Mouse (Mus musculus) CH12F3 (cell line): ENCODE measurements around the gene Pxn.

Experiments
- in situ Hi-C: fragments of 300-500 bp; cut with MboI; formaldehyde crosslinking; loops from 2 replicates; pipeline ENCODE4 v1.14.3; 2020; ENCODE audit warnings: low sequenced_read_pairs

The Pxn gene

DNA sequence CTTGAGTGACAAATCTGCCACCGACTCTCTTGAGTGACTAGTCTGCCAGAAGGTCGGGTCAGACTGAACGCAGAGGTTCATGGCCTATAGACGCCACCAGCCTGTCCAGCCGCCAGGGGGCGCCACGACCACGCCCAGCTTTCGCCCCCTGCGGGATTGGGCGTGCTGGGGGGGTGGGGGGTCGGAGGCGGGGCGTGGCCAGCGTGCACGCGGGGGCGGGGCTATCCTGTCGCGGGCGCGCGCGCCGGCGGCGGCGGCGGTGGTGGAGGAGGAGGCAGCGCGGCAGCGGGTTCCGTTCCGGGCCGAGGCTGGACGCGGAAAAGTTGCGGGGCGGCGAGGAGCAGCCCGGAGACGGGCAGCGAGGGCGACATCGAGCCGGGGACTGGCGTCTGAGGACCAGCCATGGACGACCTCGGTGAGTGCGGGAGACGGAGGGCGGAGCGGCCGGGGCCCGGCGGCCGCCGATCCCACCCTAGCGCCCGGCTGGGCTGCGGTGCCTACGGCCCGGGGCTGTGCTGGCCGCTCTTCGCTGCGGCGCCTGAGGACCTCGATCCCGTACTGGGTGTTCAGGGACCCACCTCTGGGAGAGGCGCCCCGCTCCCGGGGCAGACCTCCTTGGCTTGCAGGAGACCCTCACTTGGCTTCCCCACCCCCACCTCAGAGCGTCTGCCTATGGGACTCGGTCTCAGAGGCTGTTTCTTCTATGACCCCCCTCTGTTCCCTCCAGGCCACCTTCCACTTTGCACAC, at the start of gene Pxn:
TSS of gene Pxn (plus strand) at position 223 of the 748 bp plus-strand sequence.
- in situ Hi-C loops = no loop called here

DNA sequence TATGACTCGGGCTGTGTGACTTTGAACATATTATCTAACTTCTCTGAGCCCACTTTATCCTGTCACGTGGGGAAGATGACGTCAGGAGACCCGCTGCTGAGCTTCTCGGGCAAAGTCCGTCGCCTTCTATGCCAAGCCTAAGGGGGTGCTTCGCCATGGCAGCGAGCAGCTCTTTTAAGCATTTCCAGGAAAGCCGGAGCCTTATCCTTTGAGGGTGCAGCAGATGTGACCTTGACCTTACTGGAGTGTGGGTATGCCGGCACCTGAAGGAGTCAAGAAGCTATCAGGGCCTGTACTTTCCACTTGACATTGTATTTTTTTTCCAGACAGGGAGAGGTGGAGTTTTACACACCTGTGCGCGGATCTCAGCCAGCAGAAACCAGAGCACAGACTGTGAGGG, 47.6 kb upstream of the Pxn start:
- in situ Hi-C loops = no loop called here

DNA sequence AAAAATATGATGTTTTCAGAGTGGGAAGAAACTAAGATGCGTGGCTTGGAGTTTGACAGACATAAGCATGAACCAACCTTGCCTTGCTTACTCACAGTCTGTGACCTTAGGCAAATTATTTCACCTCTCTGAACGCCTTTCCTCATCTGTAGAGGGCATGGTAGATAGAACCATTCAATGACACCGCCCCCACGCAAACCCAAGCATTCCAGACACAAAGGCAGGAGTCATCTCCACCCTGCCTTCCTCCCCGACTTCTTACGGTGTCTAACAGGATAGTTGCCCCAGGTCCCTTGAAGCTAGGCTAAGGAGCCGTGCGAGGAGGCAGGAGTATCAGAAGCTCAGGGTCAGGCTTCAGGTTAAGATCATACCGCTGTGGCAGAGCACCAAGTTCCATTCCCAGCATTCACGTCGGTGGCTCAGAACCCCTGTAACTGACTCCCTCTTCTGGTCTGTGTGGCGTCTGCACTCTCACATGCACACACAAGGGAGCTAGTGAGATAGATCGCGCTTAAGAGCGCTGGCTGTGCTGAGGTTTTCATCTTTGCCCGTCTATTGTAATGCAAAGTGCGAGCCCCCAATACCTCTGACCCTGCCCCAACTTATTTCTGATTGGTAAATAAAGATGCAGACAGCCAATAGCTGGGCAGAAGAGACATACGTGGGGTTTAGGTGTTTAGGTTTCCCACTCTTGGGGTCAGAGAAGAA, 41.9 kb upstream of the Pxn start:
- in situ Hi-C loops = no loop called here

DNA sequence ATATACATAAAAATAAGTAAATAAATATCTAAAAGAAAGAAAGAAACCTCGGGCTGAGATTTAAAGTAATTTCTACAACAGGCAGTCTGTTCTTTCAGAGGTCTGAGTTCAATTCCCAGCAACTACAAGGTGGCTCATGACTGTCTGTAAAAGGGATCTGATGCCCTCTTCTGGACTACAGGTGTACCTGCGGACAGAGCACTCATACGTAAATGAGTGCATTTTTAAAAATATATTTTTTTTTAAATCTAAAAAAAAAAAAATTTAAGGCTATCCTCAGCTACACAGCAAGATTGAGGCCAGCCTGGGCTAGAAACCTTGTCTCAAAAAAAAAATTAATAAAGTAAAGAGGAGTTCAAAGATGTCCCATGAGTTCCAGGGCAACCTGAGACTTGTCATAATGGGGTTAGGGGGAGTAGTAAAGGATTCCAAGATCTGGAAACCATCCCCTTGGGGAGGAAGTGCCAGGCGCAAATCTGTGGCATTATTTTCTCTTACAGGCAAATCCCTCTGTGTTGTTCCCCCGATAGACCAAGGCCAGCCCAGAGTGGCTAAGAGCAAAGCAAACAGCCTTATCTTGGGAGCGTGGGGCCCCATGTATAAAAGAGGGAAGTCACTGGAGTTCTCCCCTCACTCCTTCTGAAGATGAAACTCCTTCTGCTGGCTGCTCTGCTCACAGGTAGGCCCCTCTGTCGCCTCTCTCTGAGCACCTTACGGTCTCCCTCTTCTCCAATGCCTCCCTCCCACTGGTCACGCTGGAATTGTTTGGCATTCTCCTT, 40.6 kb upstream of the Pxn start, which contains the start of gene Pla2g1b:
TSS of gene Pla2g1b (plus strand) at position 621 of the 779 bp plus-strand sequence.
- in situ Hi-C loops = no loop called here

DNA sequence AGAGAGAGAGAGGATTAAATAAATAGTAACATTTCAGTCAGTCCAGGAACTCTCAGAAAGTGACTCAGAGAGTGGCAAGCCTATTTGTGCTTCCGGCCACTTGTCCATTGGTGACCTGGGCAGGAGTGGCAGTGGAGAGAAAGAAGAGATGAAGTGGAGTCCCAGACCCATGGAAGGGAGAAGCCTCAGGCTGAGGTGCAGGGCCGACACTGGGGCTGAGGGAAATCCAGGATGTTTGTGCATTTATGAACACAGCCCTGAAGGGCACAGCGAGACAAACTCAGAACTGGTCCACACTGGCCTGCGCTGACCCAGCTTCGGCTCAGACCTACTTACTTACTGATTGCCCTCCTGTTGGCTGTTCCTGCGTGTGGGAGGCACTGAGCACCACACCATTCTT, 36.7 kb upstream of the Pxn start:
- in situ Hi-C loops = no loop called here

DNA sequence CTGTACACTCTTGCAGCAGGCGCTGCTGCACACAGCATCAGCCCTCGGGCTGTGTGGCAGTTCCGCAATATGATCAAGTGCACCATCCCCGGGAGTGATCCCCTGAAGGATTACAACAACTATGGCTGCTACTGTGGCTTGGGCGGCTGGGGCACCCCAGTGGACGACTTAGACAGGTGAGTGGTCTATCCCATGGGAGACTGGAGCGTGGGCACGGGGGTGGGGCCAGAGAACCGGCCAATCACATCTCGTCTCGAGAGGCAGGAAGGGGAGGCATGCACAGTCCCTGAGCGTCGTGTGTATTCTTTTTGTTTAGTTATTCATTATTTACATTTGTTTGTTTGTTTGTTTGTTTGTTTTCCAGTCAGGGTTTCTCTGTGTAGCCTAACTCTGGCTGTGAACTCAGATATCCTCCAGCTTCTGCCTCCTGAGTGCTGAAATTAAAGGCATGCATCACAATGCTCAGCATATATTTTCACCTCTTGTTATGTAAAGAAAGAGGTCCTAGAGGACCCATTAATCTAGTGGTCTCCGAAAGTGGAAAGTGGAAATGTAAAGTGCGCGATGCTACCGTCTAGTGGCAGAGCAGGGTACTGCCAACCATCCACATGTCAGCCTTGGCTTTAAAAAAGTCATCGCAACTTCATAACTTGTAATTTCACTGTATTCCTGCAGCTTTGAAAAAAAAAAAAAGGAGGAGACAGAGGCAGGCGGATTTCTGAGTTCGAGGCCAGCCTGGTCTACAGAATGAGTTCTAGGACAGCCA, 35.5 kb upstream of the Pxn start:
- in situ Hi-C loops = no loop called here

DNA sequence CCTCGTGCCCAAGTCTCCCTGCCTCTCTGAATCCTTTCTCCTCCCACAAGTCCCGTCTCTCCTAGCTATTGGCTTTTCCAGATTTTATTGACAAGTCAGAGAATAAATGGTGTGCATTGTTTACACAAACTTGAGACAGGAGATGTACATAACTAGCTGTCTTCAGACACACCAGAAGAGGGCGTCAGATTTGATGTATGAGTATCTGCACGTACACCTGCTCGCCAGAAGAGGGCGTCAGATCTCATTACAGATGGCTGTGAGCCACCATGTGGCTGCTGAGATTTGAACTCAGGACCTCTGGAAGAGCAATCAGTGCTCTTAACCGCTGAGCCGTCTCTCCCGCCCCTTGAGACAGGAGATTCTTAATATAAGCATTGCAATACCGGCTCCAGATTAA, 33.3 kb upstream of the Pxn start:
- in situ Hi-C loops = no loop called here

DNA sequence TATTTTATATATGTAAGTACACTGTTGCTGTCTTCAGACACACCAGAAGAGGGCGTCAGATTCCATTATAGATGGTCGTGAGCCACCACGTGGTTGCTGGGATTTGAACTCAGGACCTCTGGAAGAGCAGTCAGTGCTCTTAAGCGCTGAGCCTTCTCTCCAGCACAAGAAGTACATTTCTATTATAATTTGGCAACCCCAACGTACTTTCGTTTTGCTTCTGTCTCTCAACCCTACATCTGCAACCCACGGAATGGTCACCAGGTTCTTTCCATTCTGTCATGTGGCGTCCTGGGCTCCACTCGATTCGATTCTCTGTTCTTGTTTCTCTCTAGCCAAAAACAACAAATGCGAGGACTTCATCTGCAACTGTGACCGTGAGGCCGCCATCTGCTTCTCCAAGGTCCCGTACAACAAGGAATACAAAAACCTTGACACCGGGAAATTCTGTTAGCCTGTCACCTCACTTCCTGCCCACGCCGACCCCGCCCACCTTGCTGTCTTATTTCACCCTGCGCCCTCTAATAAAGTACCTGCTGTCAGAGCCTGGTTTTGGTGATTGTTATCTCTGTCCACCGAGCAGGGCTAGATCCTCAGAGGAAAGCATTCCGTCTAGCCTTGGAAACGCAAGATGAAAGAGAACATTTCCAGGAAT, 32.2 kb upstream of the Pxn start:
- in situ Hi-C loops = no loop called here

DNA sequence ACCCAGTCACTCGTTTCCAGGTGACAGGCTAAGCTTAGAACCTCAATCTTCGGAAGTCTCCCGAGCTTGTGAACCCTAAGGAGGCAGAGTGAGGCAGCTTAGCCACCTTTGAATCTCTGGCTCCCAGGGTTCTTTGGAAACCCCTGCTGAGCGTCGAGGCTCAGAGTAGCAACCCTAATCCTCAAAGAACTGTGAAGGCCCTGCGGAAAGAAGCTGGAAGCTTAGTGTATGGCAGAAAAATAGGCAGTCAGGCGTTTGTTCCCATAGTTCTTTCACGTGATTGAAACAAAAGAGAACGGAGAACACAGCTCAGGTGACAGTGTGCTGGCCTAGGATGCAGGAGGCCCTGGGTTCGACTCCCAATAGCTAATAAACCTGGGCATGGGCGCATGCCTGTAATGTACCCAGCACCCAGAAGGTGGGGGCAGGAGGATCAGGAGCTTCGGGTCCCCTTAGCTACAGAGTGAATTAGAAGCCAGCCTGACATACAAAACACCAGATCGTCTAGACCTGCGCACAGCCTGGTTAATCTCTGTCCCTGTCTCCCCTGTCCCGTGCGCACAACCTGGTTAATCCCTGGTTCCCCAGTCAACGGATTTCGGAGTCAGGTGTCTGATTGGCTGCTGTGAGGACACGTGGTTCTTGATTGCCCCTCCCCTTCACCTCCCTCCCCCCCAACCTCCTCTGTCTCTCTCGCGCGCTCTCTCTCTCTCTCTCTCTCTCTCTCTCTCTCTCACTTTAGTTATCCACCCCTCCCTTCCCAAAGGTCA, 31.0 kb upstream of the Pxn start:
- in situ Hi-C loops = no loop called here

DNA sequence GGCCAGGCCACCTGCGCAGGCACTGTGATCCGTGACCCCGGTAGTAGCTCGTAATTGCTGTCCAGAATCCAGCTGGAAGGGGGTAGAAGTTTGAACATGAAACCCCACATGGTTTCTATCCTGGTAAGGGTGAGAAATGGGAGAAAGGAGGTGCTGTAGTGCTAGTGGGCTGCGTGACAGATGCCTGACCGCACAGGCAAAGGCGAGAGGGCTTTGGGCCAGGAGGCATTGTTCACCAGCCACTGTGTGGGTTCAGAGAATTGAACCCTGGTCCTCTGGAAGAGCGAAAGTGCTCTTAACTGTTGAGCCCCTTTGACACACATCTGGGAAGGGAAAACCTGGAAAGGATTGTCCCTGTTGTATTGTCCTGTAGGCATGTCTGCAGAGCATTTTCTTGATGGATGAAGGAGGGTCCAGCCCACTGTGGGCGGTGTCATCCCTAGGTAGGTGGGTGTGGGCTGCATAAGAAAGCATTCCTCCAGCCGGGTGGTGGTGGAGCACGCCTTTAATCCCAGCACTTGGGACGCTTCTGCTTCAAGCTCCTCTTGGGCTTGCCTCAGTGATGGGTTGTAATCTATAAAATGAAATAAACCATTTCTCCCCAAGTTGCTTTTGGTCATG, 30.3 kb upstream of the Pxn start:
- in situ Hi-C loops = no loop called here

DNA sequence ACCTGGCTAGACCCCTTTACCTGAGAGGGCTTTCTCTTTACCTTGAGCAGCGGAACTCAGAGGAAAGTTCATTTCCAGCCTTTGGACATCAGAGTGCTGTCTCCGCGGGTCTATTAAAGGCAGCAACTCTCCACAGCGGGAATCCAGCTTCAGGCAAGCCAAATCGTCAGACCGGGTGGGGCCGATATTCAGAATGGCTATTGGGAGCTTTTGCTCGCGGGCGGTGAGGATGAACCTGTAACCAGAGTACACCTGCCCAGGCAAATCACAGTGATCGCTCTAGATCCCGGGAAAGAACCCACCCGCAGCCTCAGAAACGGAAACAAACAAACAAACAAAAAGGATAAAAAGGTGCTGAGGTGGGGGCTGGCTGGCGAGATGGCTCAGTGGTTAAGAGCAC, 26.9 kb upstream of the Pxn start:
- in situ Hi-C loops = no loop called here

DNA sequence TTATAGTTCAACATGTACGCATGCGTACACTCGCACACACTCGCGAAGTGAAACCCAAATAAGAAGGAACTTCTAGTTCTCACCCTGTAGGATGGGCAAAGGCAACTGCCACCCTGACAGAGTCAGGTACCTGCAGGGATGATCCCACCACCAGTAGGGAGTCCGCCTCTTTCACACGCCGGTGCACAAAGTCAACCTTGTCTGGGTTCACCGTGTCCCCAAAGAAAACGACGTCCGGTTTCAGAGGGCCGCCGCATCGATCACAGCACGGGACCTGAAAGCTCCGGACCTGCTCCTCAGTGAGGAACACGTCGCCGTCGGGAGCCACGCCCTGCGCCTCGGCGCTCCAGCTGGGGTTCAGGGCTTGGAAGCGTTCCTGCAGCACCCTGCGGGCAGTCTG, 26.4 kb upstream of the Pxn start:
- in situ Hi-C loops = no loop called here

DNA sequence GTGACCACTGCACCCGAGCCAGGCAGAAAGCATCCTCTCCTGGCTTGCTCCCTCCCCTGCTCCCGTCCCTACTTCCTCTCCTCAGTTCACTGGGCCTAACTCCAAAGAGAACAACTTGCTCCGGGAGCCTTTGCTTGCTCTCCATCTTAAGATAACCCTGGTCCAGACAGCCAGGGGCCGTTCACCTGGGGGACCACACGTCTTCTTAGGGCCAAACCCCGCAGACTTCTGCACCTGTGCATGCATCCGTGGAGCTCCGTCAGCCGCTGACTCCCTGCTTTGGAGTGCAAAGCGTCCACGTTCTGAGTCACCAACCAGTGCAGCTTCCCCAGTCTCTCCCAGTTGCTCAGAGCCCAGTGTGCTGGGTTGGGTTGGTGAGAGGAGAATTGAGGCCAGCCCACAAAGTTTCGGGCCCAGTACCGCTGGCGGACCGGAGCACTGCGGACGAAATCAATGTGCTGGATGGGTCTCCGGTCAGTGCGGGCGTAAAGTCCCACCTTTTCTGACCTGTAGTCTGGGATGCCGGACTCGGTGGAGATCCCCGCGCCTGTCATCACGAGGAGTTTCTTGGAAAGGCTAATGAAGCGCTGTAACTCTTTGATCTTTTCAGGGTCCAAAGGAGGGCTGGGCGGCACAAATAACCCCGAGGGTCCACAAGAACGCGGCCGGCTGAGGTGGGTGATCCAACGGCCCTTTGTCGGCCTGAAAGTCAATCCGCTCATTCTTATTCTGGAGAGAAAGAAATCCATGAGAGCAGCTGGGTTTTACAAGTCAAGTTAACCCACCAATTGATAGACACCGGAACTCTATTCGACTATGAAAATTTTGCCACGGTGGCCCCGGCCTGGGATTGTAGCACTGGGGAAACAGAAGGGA, 23.8 kb upstream of the Pxn start:
- in situ Hi-C loops = no loop called here

DNA sequence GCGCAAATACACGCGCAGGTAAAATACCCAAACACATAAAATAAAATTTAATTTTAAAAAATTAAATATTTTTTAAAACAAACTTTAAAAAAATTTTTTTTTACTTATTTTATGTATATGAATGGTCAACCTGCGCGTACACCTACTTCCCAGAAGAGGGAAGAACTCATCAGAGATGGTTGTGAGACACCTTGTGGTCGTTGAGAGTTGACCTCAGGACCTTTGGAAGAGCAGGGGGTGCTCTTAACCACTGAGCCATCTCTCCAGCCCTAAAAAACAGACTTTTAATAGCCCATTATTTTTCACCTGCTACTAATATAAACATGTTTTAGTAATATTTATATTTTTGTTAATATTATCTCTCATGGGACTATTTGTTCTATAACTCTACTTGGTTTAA, 23.1 kb upstream of the Pxn start:
- in situ Hi-C loops = no loop called here

DNA sequence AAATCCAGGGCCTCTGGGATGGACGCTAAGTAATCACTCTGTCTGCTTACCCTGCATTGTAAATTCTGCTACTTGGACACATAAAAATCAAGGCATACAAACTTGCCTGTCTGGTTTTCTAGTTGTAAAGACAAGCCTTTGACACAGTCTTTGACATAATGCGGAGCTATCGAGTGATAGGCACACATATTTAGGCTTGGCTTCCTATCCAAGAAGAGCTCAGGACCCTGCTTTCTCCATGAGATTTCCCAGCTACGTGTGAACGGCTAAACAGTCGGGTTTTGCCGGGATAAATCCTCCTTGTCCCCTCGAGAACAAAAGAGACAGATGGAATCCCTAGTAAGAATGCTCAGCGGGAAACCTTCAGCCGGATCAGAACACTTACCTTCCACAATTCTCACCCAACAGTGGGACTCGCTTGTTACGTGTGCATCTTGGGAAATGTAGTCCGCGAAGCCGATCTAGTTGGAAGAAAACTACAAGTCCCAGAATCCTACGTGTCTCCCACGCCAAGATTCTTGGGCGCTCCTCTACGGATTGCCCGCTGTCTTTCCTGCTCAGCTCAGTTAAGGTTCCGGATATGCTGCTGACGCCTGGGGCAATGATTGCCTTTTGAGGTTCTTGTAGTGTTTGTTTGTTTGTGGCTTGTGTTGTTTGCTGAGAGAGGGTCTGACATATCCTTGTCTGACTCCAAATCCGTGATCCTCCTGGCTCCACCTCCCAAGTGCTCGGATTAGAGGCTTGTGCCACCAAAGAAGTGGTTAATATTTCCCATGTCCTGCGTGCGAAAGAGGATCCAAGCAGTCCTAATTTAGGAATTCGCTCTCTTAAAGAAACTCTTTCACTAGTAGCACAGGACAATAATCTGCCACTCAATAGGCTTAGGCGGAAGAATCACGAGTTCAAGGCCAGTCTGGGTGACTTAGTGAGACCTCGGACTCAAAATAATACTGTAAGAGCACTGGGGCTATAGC, 22.2 kb upstream of the Pxn start, which contains the start of gene Sirt4:
TSS of gene Sirt4 (minus strand) at position 779 of the 974 bp plus-strand sequence.
- in situ Hi-C loops = no loop called here

DNA sequence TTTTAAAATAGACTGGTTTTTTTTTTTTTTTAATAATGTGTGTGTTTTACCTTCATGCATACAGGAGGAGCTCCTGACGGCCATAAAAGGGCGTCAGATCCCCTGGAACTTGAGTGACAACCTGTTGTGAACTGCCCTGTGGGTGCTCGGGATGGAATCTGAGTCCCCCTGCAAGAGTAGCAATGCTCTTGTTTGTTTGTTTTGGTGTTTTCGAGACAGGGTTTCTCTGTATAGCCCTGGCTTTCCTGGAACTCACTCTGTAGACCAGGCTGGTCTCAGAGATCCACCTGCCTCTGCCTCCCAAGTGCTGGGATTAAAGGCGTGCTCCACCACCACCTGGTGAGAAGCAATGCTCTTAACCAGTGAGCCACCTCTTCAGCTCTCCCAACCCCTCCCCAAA, 21.5 kb upstream of the Pxn start:
- in situ Hi-C loops = no loop called here
